Mouse (Mus musculus): Measurements from ENCODE around the gene Tbx1.

DNA sequence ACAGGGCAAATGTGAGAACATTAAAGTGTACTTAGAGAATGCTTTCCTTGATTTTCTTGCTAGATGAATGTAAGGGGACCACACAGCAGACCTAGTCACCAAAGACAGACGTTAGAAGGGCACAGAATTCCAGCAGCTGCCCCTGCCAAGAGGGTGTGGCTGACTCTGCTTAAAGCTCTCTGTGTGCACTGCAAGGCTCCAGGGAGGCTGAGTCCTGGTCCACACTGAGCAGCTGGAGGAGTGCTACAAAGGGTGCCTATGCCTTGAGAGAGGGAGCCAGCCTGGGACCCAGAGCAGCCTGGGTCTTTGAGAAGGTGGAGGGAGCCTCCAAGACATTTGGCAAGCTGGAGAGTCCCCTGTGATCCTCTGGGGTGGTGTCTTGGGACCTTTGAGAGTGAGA lies 42.9 kb upstream of the Tbx1 start:
- TF ChIP-seq CTCF (IDR thresholded peaks at IDR 0.05; ENCODE audit: borderline replicate concordance, control insufficient read depth, extremely low read depth, insufficient read depth, low read length, poor library complexity) (no peak), POLR2A (IDR thresholded peaks at IDR 0.05; ENCODE audit: control insufficient read depth, extremely low read depth, insufficient read depth, low read length, poor library complexity) (no peak)
